In genomic region chr13:112465585-112465984, GRCm38 (mm10) we compare ENCODE assay signal across 9 mouse cellular contexts. TPM values are rescaled to one million over a fixed set of nuclear protein-coding genes. Genes with fewer than 3 reads are reported as not detected.
DNase-seq lines count a peak whose midpoint lies in the region; ATAC-seq lines count a peak whose summit lies in the region.
"Had no signal": no experiment of that assay in that cellular context is flagged by ENCODE, and none has a peak within 500 bp of the region (broad histone marks: within the 10 kb centered on the region; RNA-seq: fewer than 3 reads in every experiment).

No protein-coding gene starts in this region.

- intact Hi-C loops in heart, postnatal 14 days (cut with DNase I) = loop anchor here (10.0 kb wide), 1 partner anchor 61 kb away; no protein-coding TSS in a partner anchor

- WGBS in midbrain, embryonic 10.5 days = 71% methylated on average over 2 of the region's 2 CpGs
- 63% methylated on average over 2 of the region's 2 CpGs for WGBS in midbrain, embryonic 15.5 days
- 59% methylated on average over 2 of the region's 2 CpGs for WGBS in limb, embryonic 13.5 days
- 36% methylated on average over 2 of the region's 2 CpGs for WGBS in stomach, embryonic 15.5 days

- no peaks in the 10 kb centered on the region for H3K36me3 ChIP-seq in midbrain, embryonic 10.5 days
- H3K36me3 ChIP-seq in midbrain, embryonic 15.5 days (replicated peaks) = no peaks in the 10 kb centered on the region
- peaks cover 4% of the 10 kb centered on the region; the same call in 1 of the 2 replicates for H3K36me3 ChIP-seq in limb, embryonic 13.5 days
- no peaks in the 10 kb centered on the region for H3K36me3 ChIP-seq in stomach, embryonic 15.5 days

- no peaks in the 10 kb centered on the region for H3K9me3 ChIP-seq in midbrain, embryonic 10.5 days (replicated peaks)
- no peaks in the 10 kb centered on the region for H3K9me3 ChIP-seq in midbrain, embryonic 15.5 days
- no peaks in the 10 kb centered on the region for H3K9me3 ChIP-seq in limb, embryonic 13.5 days
- no peaks in the 10 kb centered on the region for H3K9me3 ChIP-seq in stomach, embryonic 15.5 days

- peak overlapping the region; percentile 89 for H3K4me3 ChIP-seq in midbrain, embryonic 10.5 days
- no peak overlapping the region for H3K4me3 ChIP-seq in midbrain, embryonic 15.5 days
- H3K4me3 ChIP-seq in limb, embryonic 13.5 days = peak overlapping the region; percentile 26
- no peak overlapping the region; the same call in 1 of the 2 replicates for H3K4me3 ChIP-seq in stomach, embryonic 15.5 days (replicated peaks)

- H3K9ac ChIP-seq in midbrain, embryonic 15.5 days = no peak overlapping the region
- H3K9ac ChIP-seq in limb, embryonic 13.5 days = peak overlapping the region; percentile 25; the same call in 1 of the 2 replicates
- H3K9ac ChIP-seq in stomach, embryonic 15.5 days = no peak overlapping the region

- ATAC-seq in midbrain, embryonic 15.5 days (replicated peaks) = no peak
- no peak for ATAC-seq in limb, embryonic 13.5 days (ENCODE audit: low FRiP score, low read depth)
- ATAC-seq in stomach, embryonic 15.5 days (ENCODE audit: insufficient read depth, low FRiP score, low read depth) = no peak
- no peak for ATAC-seq in cerebellum, adult (ENCODE audit: insufficient number of reproducible peaks, low FRiP score, low TSS enrichment)

- peaks cover 3% of the 10 kb centered on the region; the same call in 1 of the 2 replicates for H3K27me3 ChIP-seq in midbrain, embryonic 10.5 days (ENCODE audit: low read depth, poor library complexity, severe bottlenecking)
- H3K27me3 ChIP-seq in midbrain, embryonic 15.5 days (replicated peaks) = no peaks in the 10 kb centered on the region
- no peaks in the 10 kb centered on the region for H3K27me3 ChIP-seq in limb, embryonic 13.5 days
- no peaks in the 10 kb centered on the region for H3K27me3 ChIP-seq in stomach, embryonic 15.5 days (replicated peaks)

- H3K4me1 ChIP-seq in midbrain, embryonic 10.5 days = peaks cover 21% of the 10 kb centered on the region
- H3K4me1 ChIP-seq in midbrain, embryonic 15.5 days = peaks cover 13% of the 10 kb centered on the region
- H3K4me1 ChIP-seq in limb, embryonic 13.5 days = peaks cover 28% of the 10 kb centered on the region
- peaks cover 14% of the 10 kb centered on the region; the same call in 1 of the 2 replicates for H3K4me1 ChIP-seq in stomach, embryonic 15.5 days

- no peak overlapping the region for H3K4me2 ChIP-seq in midbrain, embryonic 15.5 days
- peak overlapping the region; percentile 76 for H3K4me2 ChIP-seq in limb, embryonic 13.5 days (replicated peaks)
- peak overlapping the region; percentile 70 for H3K4me2 ChIP-seq in stomach, embryonic 15.5 days

- DNase-seq in heart, adult 11 months = peak; percentile 79
- DNase-seq in heart, postnatal 14 days = no peak
- DNase-seq in midbrain, embryonic 10.5 days (ENCODE audit: low spot score) = no peak
- DNase-seq in adrenal gland, postnatal 14 days = no peak
- DNase-seq: left cerebral cortex, postnatal 4 days had no signal

- no peak overlapping the region for H3K27ac ChIP-seq in midbrain, embryonic 10.5 days (replicated peaks)
- no peak overlapping the region for H3K27ac ChIP-seq in midbrain, embryonic 15.5 days
- H3K27ac ChIP-seq in limb, embryonic 13.5 days = no peak overlapping the region
- H3K27ac ChIP-seq in stomach, embryonic 15.5 days = no peak overlapping the region

RNA-seq across cellular contexts. Expression of gene Il6st, which starts 1.7 kb away (rescaled TPM):
- total RNA-seq in heart, postnatal 14 days (2021) = 100 to 1,000 TPM; 184 to 192 TPM
- polyA plus RNA-seq in midbrain, embryonic 10.5 days (2016; fragmentation: Nextera tagmentation; extraction: Ambion mirVana) = 21.6 and 28.4 TPM in 2 replicates
- 20.9 and 22.1 TPM in 2 replicates for polyA plus RNA-seq in midbrain, embryonic 15.5 days (2015; fragmentation: Nextera tagmentation; extraction: Ambion mirVana)
- polyA plus RNA-seq in limb, embryonic 13.5 days (2015; fragmentation: Nextera tagmentation; extraction: Ambion mirVana) = 31.8 and 41.1 TPM in 2 replicates
- 37.4 and 39.0 TPM in 2 replicates for polyA plus RNA-seq in stomach, embryonic 15.5 days (2015; fragmentation: Nextera tagmentation; extraction: Ambion mirVana)
- 300 and 308 TPM in 2 replicates for total RNA-seq in adrenal gland, postnatal 14 days (2021)

Comparison
In these comparisons a context has a peak if more than half of its experiments do, and no peak if none do; other contexts are left out.
1. H3K4me3 ChIP-seq: peak in midbrain, embryonic 10.5 days (single experiment) and limb, embryonic 13.5 days (single experiment); none in midbrain, embryonic 15.5 days (single experiment) and stomach, embryonic 15.5 days (single experiment).